Mouse (Mus musculus): ENCODE data around the gene St3gal3.

- TF ChIP-seq POLR2A (IDR thresholded peaks at IDR 0.05; ENCODE audit: borderline replicate concordance, extremely low read depth, insufficient read depth, insufficient read length, poor library complexity, severe bottlenecking) (no peak), CTCF (IDR thresholded peaks at IDR 0.05; ENCODE audit: borderline replicate concordance, extremely low read depth, insufficient read depth, insufficient read length) (no peak)
Observed at GRCm38 (mm10) chr4:118148317-118148687, 13.6 kb upstream of the St3gal3 start.

Measured in brain, embryonic 14.5 days (tissue).